Mouse (Mus musculus) retina, postnatal 1 day (tissue): ENCODE measurements around the gene Olfr1340.

Experiments used
- DNase-seq: peaks from one replicate; pipeline ENCODE4 v3.0.0-alpha.2; 2012

Olfr1340 gene

GRCm38 (mm10) chr4:118719838-118720237 is at the start of gene Olfr1340:
Gene Olfr1340, plus strand, starts transcription at chr4:118720138.
- DNase-seq: no peak

DNA sequence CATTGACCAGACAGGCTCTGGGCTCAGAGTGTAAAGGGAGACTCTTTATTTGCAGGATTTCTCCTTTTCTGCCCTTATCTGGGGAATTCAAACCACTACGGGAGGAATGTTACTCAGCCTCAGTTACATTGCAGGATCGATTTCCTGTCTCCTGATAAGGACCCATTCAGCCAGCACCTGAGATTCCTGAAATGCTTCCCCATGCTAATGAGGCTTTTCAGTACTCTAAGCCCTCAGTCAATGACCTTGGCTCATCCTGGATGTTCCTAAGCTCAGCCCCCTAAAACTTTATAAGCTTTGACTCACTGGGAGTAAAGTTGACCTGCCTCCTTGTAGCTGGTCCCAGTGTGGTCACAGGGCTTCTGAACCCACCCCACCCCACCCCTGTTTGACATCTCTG is 32.9 kb upstream of the Olfr1340 start:
- no peak for DNase-seq

- peak; percentile 27 for DNase-seq
These were observed 27.4 kb upstream of the Olfr1340 start, which contains the start of gene Olfr1342 for GRCm38 (mm10) chr4:118692412-118692973. Gene Olfr1342, minus strand, starts transcription at chr4:118692756.

- DNase-seq: no peak
These were observed 26.1 kb upstream of the Olfr1340 start for GRCm38 (mm10) chr4:118693812-118694211.

DNA sequence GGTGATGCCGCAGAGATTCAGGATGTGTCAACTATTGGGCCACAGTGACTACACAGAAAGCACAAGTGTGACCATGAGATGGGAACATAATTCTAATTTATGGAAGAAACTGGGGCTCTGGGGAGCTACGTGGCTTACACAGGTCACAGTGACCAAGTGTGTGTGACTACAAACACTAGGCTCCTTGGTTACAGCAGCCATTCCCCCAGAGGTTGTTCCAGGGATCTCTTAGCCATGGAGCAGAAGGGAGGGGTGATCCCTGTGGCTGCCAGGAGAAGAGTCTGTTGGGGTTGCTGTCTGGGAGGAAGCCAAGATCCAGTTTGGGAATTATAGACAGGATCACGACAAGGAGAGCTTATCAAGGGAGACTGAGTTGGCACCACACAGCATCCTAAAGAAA is 16.7 kb upstream of the Olfr1340 start, which contains the start of gene Olfr1341:
Gene Olfr1341, plus strand, starts transcription at position 301 of the 400 bp plus-strand sequence.
- no peak for DNase-seq

- DNase-seq: no peak
These were observed 11.9 kb upstream of the Olfr1340 start for GRCm38 (mm10) chr4:118708086-118708485.

- no peak for DNase-seq
These were observed 8.3 kb upstream of the Olfr1340 start for GRCm38 (mm10) chr4:118711656-118712055.

DNA sequence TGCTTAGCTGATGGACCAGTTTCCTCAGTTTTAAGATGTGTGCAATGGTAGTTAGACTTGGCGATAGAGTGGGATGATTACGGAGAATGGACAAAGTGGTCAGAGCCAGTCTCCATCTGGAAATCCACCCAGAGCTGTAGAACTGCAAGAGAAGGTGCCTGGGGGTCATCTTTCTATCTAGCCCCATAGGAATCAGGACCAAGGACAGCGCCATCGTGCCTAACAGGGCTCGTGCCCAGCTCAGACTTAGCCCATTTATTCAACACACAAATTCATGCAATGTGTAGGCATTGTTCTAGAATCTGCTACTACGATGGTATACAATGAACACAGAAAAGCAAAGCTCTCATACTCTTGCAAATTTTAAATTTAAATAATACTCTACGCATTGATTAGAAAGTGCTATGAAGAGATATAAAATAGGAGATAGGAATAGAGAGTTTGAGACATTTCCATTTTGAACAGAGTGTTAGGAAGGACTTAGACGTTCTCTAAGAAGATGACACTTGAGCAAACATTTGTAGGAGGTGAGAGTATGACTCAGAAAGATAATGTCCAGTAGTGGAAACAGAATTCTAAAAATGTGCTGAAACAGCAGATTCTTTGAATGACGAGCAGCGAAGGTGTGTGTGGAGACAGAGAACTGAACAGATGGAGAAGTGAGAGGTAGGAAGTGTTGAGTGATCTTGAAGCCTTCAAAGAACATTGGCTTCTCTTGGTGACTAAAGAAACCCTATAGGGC is 2.0 kb downstream of the Olfr1340 start:
- peak; percentile 41 for DNase-seq

DNA sequence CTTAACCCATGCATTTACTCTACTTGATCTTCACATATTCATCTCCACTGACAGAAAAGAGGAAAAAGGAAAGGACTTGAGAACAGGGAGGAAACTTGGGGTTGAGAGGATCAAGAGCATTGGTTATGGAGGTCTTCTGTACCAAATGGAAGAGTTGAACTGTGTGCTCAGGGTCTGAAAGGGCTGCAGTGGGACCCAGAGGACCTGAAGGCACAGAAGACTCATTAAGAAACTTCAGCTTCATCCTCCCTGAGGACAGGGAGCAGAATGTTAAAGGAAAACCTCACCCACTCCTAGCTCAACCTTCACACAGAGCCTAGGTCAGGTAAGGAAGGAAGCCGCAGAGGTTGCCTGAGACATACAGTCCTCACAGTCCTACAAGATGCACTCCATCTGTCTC is 11.9 kb downstream of the Olfr1340 start, which contains the start of gene Olfr1339:
Gene Olfr1339, plus strand, starts transcription at position 301 of the 400 bp plus-strand sequence.
- DNase-seq: no peak

DNA sequence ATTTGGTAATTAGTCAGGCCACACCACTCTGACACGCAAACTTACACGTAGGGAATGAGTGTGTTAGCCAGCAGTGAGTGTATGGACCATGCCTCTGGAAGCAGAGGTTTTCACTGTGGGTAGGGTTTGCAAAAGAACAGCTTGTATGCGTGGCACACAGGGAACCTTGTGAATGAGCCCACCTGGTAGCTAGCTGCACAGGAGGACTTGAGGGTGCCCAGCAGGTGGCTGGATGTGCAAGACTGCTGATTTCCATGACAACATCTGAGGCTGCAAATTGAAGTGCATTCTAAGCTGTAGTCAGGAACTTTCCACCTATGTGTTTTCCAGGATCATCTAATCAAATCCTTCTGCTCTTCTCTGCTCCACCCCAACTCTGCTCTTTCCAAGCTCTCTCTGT is 19.6 kb downstream of the Olfr1340 start:
- DNase-seq: no peak

GRCm38 (mm10) chr4:118740988-118741698 is 21.2 kb downstream of the Olfr1340 start:
- peak; percentile 13 for DNase-seq

DNA sequence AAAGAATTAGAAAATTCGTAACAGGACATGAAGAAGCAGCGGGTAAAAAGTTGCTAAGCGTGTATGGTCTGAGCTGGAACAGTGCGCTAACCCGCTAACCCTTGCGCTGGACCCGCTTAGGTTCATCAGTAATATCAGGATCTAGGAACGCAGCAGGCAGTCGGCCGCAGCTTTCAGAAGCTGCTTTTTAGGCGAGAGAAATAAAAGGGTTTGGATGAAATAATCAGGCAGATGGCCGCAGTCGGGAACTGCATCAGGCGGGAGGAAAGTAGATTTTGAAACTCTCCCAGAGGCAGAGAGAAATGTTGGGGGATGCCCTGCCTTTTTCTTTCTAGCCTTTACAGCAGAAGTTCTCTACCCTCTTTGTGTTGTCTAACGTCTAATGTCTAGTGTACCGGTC is 21.9 kb downstream of the Olfr1340 start:
- no peak for DNase-seq

DNA sequence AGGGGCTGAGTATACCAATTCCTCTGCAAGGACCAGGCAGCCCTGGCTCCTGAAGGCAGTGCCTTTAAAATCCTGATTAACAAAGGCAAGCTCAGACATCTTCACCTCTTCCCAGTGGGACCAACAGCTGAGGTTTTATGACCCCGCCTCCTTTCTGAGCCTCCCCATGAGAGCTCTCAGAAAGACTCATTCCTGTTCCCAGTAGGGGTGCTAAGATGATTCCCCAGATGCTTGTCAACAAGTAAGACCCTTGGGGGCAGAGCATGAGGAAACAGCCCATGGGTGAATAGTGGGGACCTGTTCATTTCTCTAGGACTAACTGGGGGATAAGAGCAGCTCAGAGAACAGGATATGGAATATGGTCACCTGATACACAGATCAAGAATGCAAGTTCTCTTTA is 38.7 kb downstream of the Olfr1340 start, which contains the start of gene Olfr1338:
Gene Olfr1338, minus strand, starts transcription at position 101 of the 400 bp plus-strand sequence.
- DNase-seq: no peak
